12 mouse cellular contexts compared by ENCODE assay signal in genomic region chr6:51162208-51163082, GRCm38 (mm10).
DNase-seq lines count a peak whose midpoint lies in the region; ATAC-seq lines count a peak whose summit lies in the region.
"Had no signal": no experiment of that assay in that cellular context is flagged by ENCODE, and none has a peak within 500 bp of the region (broad histone marks: within the 10 kb centered on the region; RNA-seq: fewer than 3 reads in every experiment).

No protein-coding gene starts in this region.

- peak overlapping the region; percentile 60; the same call in 1 of the 2 replicates for H3K27ac ChIP-seq in midbrain, embryonic 10.5 days (replicated peaks)
- H3K27ac ChIP-seq in midbrain, embryonic 11.5 days (ENCODE audit: low read depth, low read length): no peak overlapping the region
- H3K27ac ChIP-seq in heart, embryonic 15.5 days: peak overlapping the region; percentile 69
- peak overlapping the region; percentile 76 for H3K27ac ChIP-seq in stomach, embryonic 16.5 days (ENCODE audit: low read length)

- H3K27me3 ChIP-seq in midbrain, embryonic 10.5 days (ENCODE audit: low read depth, poor library complexity, severe bottlenecking): no peaks in the 10 kb centered on the region
- H3K27me3 ChIP-seq in midbrain, embryonic 11.5 days (ENCODE audit: control insufficient read depth, insufficient read depth, low read length): no peaks in the 10 kb centered on the region
- H3K27me3 ChIP-seq in heart, embryonic 15.5 days: no peaks in the 10 kb centered on the region
- no peaks in the 10 kb centered on the region; the same call in 1 of the 2 replicates for H3K27me3 ChIP-seq in stomach, embryonic 16.5 days (ENCODE audit: control insufficient read depth, insufficient read depth, low read length)

- 81% methylated on average over 14 of the region's 14 CpGs for WGBS in midbrain, embryonic 10.5 days
- 83% methylated on average over 14 of the region's 14 CpGs for WGBS in midbrain, embryonic 11.5 days
- WGBS in heart, embryonic 15.5 days: 52% methylated on average over 14 of the region's 14 CpGs
- 41% methylated on average over 14 of the region's 14 CpGs for WGBS in stomach, embryonic 16.5 days

- H3K9ac ChIP-seq in midbrain, embryonic 11.5 days (ENCODE audit: low read length): no peak overlapping the region
- H3K9ac ChIP-seq in heart, embryonic 15.5 days: no peak overlapping the region
- no peak overlapping the region for H3K9ac ChIP-seq in stomach, embryonic 16.5 days (ENCODE audit: low read length)

- peaks cover 15% of the 10 kb centered on the region for H3K4me1 ChIP-seq in midbrain, embryonic 10.5 days
- peaks cover 6% of the 10 kb centered on the region; the same call in 1 of the 2 replicates for H3K4me1 ChIP-seq in midbrain, embryonic 11.5 days (ENCODE audit: control insufficient read depth, insufficient read depth, low read length)
- peaks cover 21% of the 10 kb centered on the region for H3K4me1 ChIP-seq in heart, embryonic 15.5 days (replicated peaks)
- H3K4me1 ChIP-seq in stomach, embryonic 16.5 days (ENCODE audit: control insufficient read depth, insufficient read depth, low read length): peaks cover 6% of the 10 kb centered on the region; the same call in 1 of the 2 replicates

- no peak for ATAC-seq in midbrain, embryonic 11.5 days (ENCODE audit: low FRiP score)
- ATAC-seq in heart, embryonic 15.5 days (replicated peaks; ENCODE audit: insufficient number of reproducible peaks, insufficient read depth, low FRiP score, low read depth): no peak
- ATAC-seq in stomach, embryonic 16.5 days (ENCODE audit: insufficient read depth, low FRiP score): no peak
- ATAC-seq: midbrain, embryonic 16.5 days had no signal

- H3K4me3 ChIP-seq in midbrain, embryonic 10.5 days: no peak overlapping the region
- H3K4me3 ChIP-seq in midbrain, embryonic 11.5 days (ENCODE audit: low read depth, low read length): no peak overlapping the region
- no peak overlapping the region for H3K4me3 ChIP-seq in heart, embryonic 15.5 days
- no peak overlapping the region for H3K4me3 ChIP-seq in stomach, embryonic 16.5 days (replicated peaks; ENCODE audit: low read length)
- H3K4me3 ChIP-seq: erythroblast, embryonic 14.5 days had no signal

- no peaks in the 10 kb centered on the region for H3K36me3 ChIP-seq in midbrain, embryonic 10.5 days
- no peaks in the 10 kb centered on the region for H3K36me3 ChIP-seq in midbrain, embryonic 11.5 days (ENCODE audit: control insufficient read depth, insufficient read depth, low read length)
- no peaks in the 10 kb centered on the region for H3K36me3 ChIP-seq in heart, embryonic 15.5 days
- H3K36me3 ChIP-seq in stomach, embryonic 16.5 days (ENCODE audit: control insufficient read depth, insufficient read depth, low read length): no peaks in the 10 kb centered on the region

- H3K4me2 ChIP-seq in midbrain, embryonic 11.5 days: no peak overlapping the region
- no peak overlapping the region for H3K4me2 ChIP-seq in heart, embryonic 15.5 days
- H3K4me2 ChIP-seq in stomach, embryonic 16.5 days (ENCODE audit: low read depth, low read length): no peak overlapping the region
- H3K4me2 ChIP-seq: liver, embryonic 11.5 days had no signal

- no peaks in the 10 kb centered on the region for H3K9me3 ChIP-seq in midbrain, embryonic 10.5 days (replicated peaks)
- no peaks in the 10 kb centered on the region for H3K9me3 ChIP-seq in midbrain, embryonic 11.5 days (ENCODE audit: control insufficient read depth, low read length)
- H3K9me3 ChIP-seq in heart, embryonic 15.5 days (replicated peaks): no peaks in the 10 kb centered on the region
- H3K9me3 ChIP-seq in stomach, embryonic 16.5 days (replicated peaks; ENCODE audit: control insufficient read depth, low read length): no peaks in the 10 kb centered on the region

- DNase-seq in heart, adult 11 months: peak; percentile 96
- no peak for DNase-seq in heart, adult 8-10 months (ENCODE audit: low spot score)
- no peak for DNase-seq in midbrain, embryonic 10.5 days (ENCODE audit: low spot score)
- DNase-seq in midbrain, embryonic 11.5 days (ENCODE audit: low spot score, missing footprints): no peak
- no peak for DNase-seq in urinary bladder, postnatal 36 days (ENCODE audit: low spot score in 2 of 2)
- DNase-seq in right cerebral cortex, postnatal 10 days (ENCODE audit: low spot score in 2 of 2): no peak
- DNase-seq: kidney, postnatal 10 days had no signal
